Mouse (Mus musculus) c-Kit-negative CD71-positive TER-119-positive erythroid progenitor cells, embryonic 14.5 days (primary cell): ENCODE measurements around the gene Adrb1.

ENCODE experiments used
- DNase-seq: peaks from one replicate; pipeline ENCODE4 v3.0.0-alpha.2; 2013; ENCODE audit warnings: low read depth, low spot score

Adrb1 gene

GRCm38 (mm10) chr19:56721387-56722211 is at the start of gene Adrb1:
Gene Adrb1 (plus strand): TSS chr19:56722199.
- DNase-seq: no peak

- DNase-seq: no peak
These were observed 46.3 kb upstream of the Adrb1 start for GRCm38 (mm10) chr19:56675690-56676089.

GRCm38 (mm10) chr19:56676506-56676905 is 45.5 kb upstream of the Adrb1 start:
- no peak for DNase-seq

GRCm38 (mm10) chr19:56677611-56678010 is 44.4 kb upstream of the Adrb1 start:
- DNase-seq: no peak

GRCm38 (mm10) chr19:56678516-56678915 is 43.5 kb upstream of the Adrb1 start:
- no peak for DNase-seq

- DNase-seq: no peak
These were observed 42.6 kb upstream of the Adrb1 start for GRCm38 (mm10) chr19:56679213-56679965.

GRCm38 (mm10) chr19:56679992-56680391 is 42.0 kb upstream of the Adrb1 start:
- DNase-seq: no peak

- no peak for DNase-seq
These were observed 39.7 kb upstream of the Adrb1 start for GRCm38 (mm10) chr19:56682297-56682696.

- DNase-seq: no peak
These were observed 39.2 kb upstream of the Adrb1 start for GRCm38 (mm10) chr19:56682843-56683242.

- no peak for DNase-seq
These were observed 36.5 kb upstream of the Adrb1 start for GRCm38 (mm10) chr19:56685515-56685914.

- no peak for DNase-seq
These were observed 35.8 kb upstream of the Adrb1 start for GRCm38 (mm10) chr19:56686218-56686617.

GRCm38 (mm10) chr19:56687026-56687635 is 34.9 kb upstream of the Adrb1 start:
- no peak for DNase-seq

GRCm38 (mm10) chr19:56687676-56688075 is 34.3 kb upstream of the Adrb1 start:
- no peak for DNase-seq

GRCm38 (mm10) chr19:56688661-56689335 is 33.2 kb upstream of the Adrb1 start:
- DNase-seq: no peak

- DNase-seq: no peak
These were observed 32.5 kb upstream of the Adrb1 start for GRCm38 (mm10) chr19:56689493-56689892.

GRCm38 (mm10) chr19:56691103-56691502 is 30.9 kb upstream of the Adrb1 start:
- no peak for DNase-seq

- no peak for DNase-seq
These were observed 29.5 kb upstream of the Adrb1 start for GRCm38 (mm10) chr19:56692451-56692850.

GRCm38 (mm10) chr19:56697370-56698144 is 24.4 kb upstream of the Adrb1 start:
- no peak for DNase-seq

GRCm38 (mm10) chr19:56700848-56701247 is 21.2 kb upstream of the Adrb1 start:
- no peak for DNase-seq

GRCm38 (mm10) chr19:56701404-56702033 is 20.5 kb upstream of the Adrb1 start:
- DNase-seq: no peak

- DNase-seq: no peak
These were observed 20.0 kb upstream of the Adrb1 start for GRCm38 (mm10) chr19:56702039-56702438.
